Mouse (Mus musculus): ENCODE data around the gene Xrcc2. TPM values are rescaled to one million over a fixed set of nuclear protein-coding genes. Genes with fewer than 3 reads are reported as not detected.
A peak's percentile ranks its signal among the peaks of the same experiment; 100 is the strongest.
"Not testable (repeated sequence)": the region's sequence is repeated elsewhere in the genome, so short reads cannot be mapped to it uniquely, and the experiment has no call there.

The Xrcc2 gene
- polyA plus RNA-seq, 1 experiment from 2014 or later: 18.1 TPM

- 70% methylated on average over 2 of the region's 2 CpGs for WGBS
- Histone ChIP-seq H3K4me1 (no peaks in the 10 kb centered on the region), H3K4me3 (replicated peaks) (no peak overlapping the region), H3K27me3 (no peaks in the 10 kb centered on the region), H3K27ac (no peak overlapping the region), H3K4me2 (no peak overlapping the region), H3K36me3 (replicated peaks) (no peaks in the 10 kb centered on the region), H3K9me3 (no peaks in the 10 kb centered on the region), H3K9ac (no peak overlapping the region)
- ATAC-seq (ENCODE audit: low FRiP score): no peak
Measured at GRCm38 (mm10) chr5:25723016-25723415, 17.4 kb upstream of the Xrcc2 start.

GRCm38 (mm10) chr5:25719390-25719789 lies 13.8 kb upstream of the Xrcc2 start:
- no peaks in the 10 kb centered on the region for H3K9me3 ChIP-seq
- no peaks in the 10 kb centered on the region for H3K27me3 ChIP-seq
- H3K4me1 ChIP-seq: no peaks in the 10 kb centered on the region
- H3K9ac ChIP-seq: no peak overlapping the region
- H3K36me3 ChIP-seq (replicated peaks): no peaks in the 10 kb centered on the region
- no peak for ATAC-seq (ENCODE audit: low FRiP score)
- H3K4me2 ChIP-seq: no peak overlapping the region
- WGBS: 74% methylated on average over 4 of the region's 4 CpGs
- no peak overlapping the region for H3K27ac ChIP-seq
- H3K4me3 ChIP-seq (replicated peaks): no peak overlapping the region

GRCm38 (mm10) chr5:25713001-25713706 lies 7.5 kb upstream of the Xrcc2 start:
- WGBS: 89% methylated on average over 4 of the region's 4 CpGs
- H3K4me2 ChIP-seq; H3K4me3 ChIP-seq (replicated peaks); H3K9ac ChIP-seq; H3K27ac ChIP-seq; H3K36me3 ChIP-seq (replicated peaks); H3K27me3 ChIP-seq; H3K9me3 ChIP-seq; H3K4me1 ChIP-seq; ATAC-seq (ENCODE audit: low FRiP score): not testable (repeated sequence)

GRCm38 (mm10) chr5:25704702-25705566 lies 691 bp downstream of the Xrcc2 start:
- H3K9me3 ChIP-seq: no peaks in the 10 kb centered on the region
- H3K27ac ChIP-seq: peak overlapping the region; percentile 82
- H3K4me3 ChIP-seq (replicated peaks): peak overlapping the region; percentile 85
- H3K36me3 ChIP-seq (replicated peaks): peaks cover 15% of the 10 kb centered on the region
- ATAC-seq (ENCODE audit: low FRiP score): peak; percentile 54
- peak overlapping the region; percentile 84 for H3K9ac ChIP-seq
- no peaks in the 10 kb centered on the region for H3K27me3 ChIP-seq
- H3K4me2 ChIP-seq: peak overlapping the region; percentile 78
- WGBS: 22% methylated on average over 19 of the region's 19 CpGs
- peaks cover 15% of the 10 kb centered on the region for H3K4me1 ChIP-seq

- Histone ChIP-seq H3K27me3 (no peaks in the 10 kb centered on the region), H3K4me3 (replicated peaks) (no peak overlapping the region), H3K9me3 (no peaks in the 10 kb centered on the region), H3K9ac (no peak overlapping the region), H3K4me2 (no peak overlapping the region), H3K27ac (no peak overlapping the region), H3K4me1 (no peaks in the 10 kb centered on the region), H3K36me3 (replicated peaks) (peaks cover 43% of the 10 kb centered on the region)
- no peak for ATAC-seq (ENCODE audit: low FRiP score)
- 85% methylated on average over 7 of the region's 7 CpGs for WGBS
Measured at GRCm38 (mm10) chr5:25697941-25698340, 7.7 kb downstream of the Xrcc2 start.

GRCm38 (mm10) chr5:25696256-25696655 lies 9.4 kb downstream of the Xrcc2 start:
- no peak overlapping the region for H3K9ac ChIP-seq
- H3K4me1 ChIP-seq: no peaks in the 10 kb centered on the region
- 97% methylated on average over 7 of the region's 7 CpGs for WGBS
- ATAC-seq (ENCODE audit: low FRiP score): no peak
- peaks cover 45% of the 10 kb centered on the region for H3K36me3 ChIP-seq (replicated peaks)
- no peak overlapping the region for H3K27ac ChIP-seq
- H3K4me2 ChIP-seq: no peak overlapping the region
- H3K27me3 ChIP-seq: no peaks in the 10 kb centered on the region
- H3K4me3 ChIP-seq (replicated peaks): no peak overlapping the region
- H3K9me3 ChIP-seq: no peaks in the 10 kb centered on the region

GRCm38 (mm10) chr5:25695786-25696185 lies 9.8 kb downstream of the Xrcc2 start:
- Histone ChIP-seq H3K27me3 (no peaks in the 10 kb centered on the region), H3K9ac (no peak overlapping the region), H3K27ac (no peak overlapping the region), H3K36me3 (replicated peaks) (peaks cover 50% of the 10 kb centered on the region), H3K4me3 (replicated peaks) (no peak overlapping the region), H3K4me1 (no peaks in the 10 kb centered on the region), H3K9me3 (no peaks in the 10 kb centered on the region), H3K4me2 (no peak overlapping the region)
- 88% methylated on average over 6 of the region's 6 CpGs for WGBS
- ATAC-seq (ENCODE audit: low FRiP score): no peak

- H3K4me1 ChIP-seq: no peaks in the 10 kb centered on the region; the same call in 1 of the 2 replicates
- WGBS: 93% methylated on average over 31 of the region's 31 CpGs
- no peaks in the 10 kb centered on the region for H3K9me3 ChIP-seq
- no peak overlapping the region for H3K4me3 ChIP-seq (replicated peaks)
- H3K27ac ChIP-seq: no peak overlapping the region
- no peak overlapping the region for H3K4me2 ChIP-seq
- H3K9ac ChIP-seq: no peak overlapping the region
- no peaks in the 10 kb centered on the region for H3K27me3 ChIP-seq
- no peaks in the 10 kb centered on the region; the same call in 1 of the 2 replicates for H3K36me3 ChIP-seq (replicated peaks)
- ATAC-seq (ENCODE audit: low FRiP score): no peak
Measured at GRCm38 (mm10) chr5:25671696-25672520, 33.7 kb downstream of the Xrcc2 start.

- H3K4me2 ChIP-seq: no peak overlapping the region
- H3K9ac ChIP-seq: no peak overlapping the region
- ATAC-seq (ENCODE audit: low FRiP score): no peak
- 41% methylated on average over 3 of the region's 3 CpGs for WGBS
- no peaks in the 10 kb centered on the region; the same call in 1 of the 2 replicates for H3K36me3 ChIP-seq (replicated peaks)
- H3K4me3 ChIP-seq (replicated peaks): no peak overlapping the region
- no peaks in the 10 kb centered on the region for H3K27me3 ChIP-seq
- no peaks in the 10 kb centered on the region for H3K9me3 ChIP-seq
- H3K4me1 ChIP-seq: peaks cover 7% of the 10 kb centered on the region
- no peak overlapping the region for H3K27ac ChIP-seq
Measured at GRCm38 (mm10) chr5:25671051-25671450, 34.6 kb downstream of the Xrcc2 start.

GRCm38 (mm10) chr5:25668306-25668705 lies 37.3 kb downstream of the Xrcc2 start:
- 92% methylated on average over 9 of the region's 9 CpGs for WGBS
- no peak for ATAC-seq (ENCODE audit: low FRiP score)
- H3K9me3 ChIP-seq: no peaks in the 10 kb centered on the region

GRCm38 (mm10) chr5:25666684-25667083 lies 38.9 kb downstream of the Xrcc2 start:
- no peak for ATAC-seq (ENCODE audit: low FRiP score)
- Histone ChIP-seq H3K27me3 (no peaks in the 10 kb centered on the region), H3K4me2 (peak overlapping the region; percentile 17; the same call in 1 of the 2 replicates), H3K4me3 (replicated peaks) (no peak overlapping the region), H3K4me1 (peaks cover 11% of the 10 kb centered on the region), H3K9me3 (no peaks in the 10 kb centered on the region), H3K36me3 (replicated peaks) (no peaks in the 10 kb centered on the region; the same call in 1 of the 2 replicates), H3K9ac (no peak overlapping the region), H3K27ac (peak overlapping the region; percentile 87)
- 74% methylated on average over 9 of the region's 9 CpGs for WGBS

More at GRCm38 (mm10) chr5:25668306-25668705, 37.3 kb downstream of the Xrcc2 start:
- H3K4me3 ChIP-seq (replicated peaks): no peak overlapping the region
- H3K4me1 ChIP-seq: peaks cover 11% of the 10 kb centered on the region
- no peak overlapping the region for H3K4me2 ChIP-seq
- no peak overlapping the region for H3K9ac ChIP-seq
- H3K36me3 ChIP-seq (replicated peaks): no peaks in the 10 kb centered on the region; the same call in 1 of the 2 replicates
- H3K27ac ChIP-seq: no peak overlapping the region
- H3K27me3 ChIP-seq: no peaks in the 10 kb centered on the region

- peak; percentile 91 for ATAC-seq (ENCODE audit: low FRiP score)
- H3K27me3 ChIP-seq: no peaks in the 10 kb centered on the region
- no peak overlapping the region for H3K4me3 ChIP-seq (replicated peaks)
- no peaks in the 10 kb centered on the region for H3K36me3 ChIP-seq (replicated peaks)
- peaks cover 11% of the 10 kb centered on the region for H3K4me1 ChIP-seq
- peak overlapping the region; percentile 17; the same call in 1 of the 2 replicates for H3K4me2 ChIP-seq
- no peak overlapping the region for H3K9ac ChIP-seq
- H3K27ac ChIP-seq: peak overlapping the region; percentile 87
- 26% methylated on average over 4 of the region's 4 CpGs for WGBS
- H3K9me3 ChIP-seq: no peaks in the 10 kb centered on the region
Measured at GRCm38 (mm10) chr5:25666108-25666507, 39.5 kb downstream of the Xrcc2 start.
